Mouse (Mus musculus) brain, embryonic 14.5 days (tissue): Measurements from ENCODE around the gene Cyp4f18. TPM values are rescaled to one million over a fixed set of nuclear protein-coding genes. Genes with fewer than 3 reads are reported as not detected.
"Not testable (repeated sequence)": the region's sequence is repeated elsewhere in the genome, so short reads cannot be mapped to it uniquely, and the experiment has no call there.

Experiments
- DNase-seq: peaks from one replicate; pipeline ENCODE4 v3.0.0-alpha.2; 2011; ENCODE audit warnings: low read depth
- CTCF ChIP-seq: fragments of 200-500 bp; IDR thresholded peaks from 2 replicates; pipeline ENCODE4 v1.5.1; 2012; ENCODE audit warnings: inconsistent platforms, mild to moderate bottlenecking, moderate library complexity, borderline replicate concordance; ENCODE audit not compliant: insufficient read depth, insufficient read length; ENCODE audit errors: extremely low read depth
- POLR2A ChIP-seq: fragments of 200-500 bp; IDR thresholded peaks from 2 replicates; pipeline ENCODE4 v1.6.1; 2012; ENCODE audit warnings: mild to moderate bottlenecking, inconsistent platforms, borderline replicate concordance; ENCODE audit not compliant: poor library complexity, insufficient read depth, insufficient read length, severe bottlenecking; ENCODE audit errors: extremely low read depth
- polyA plus RNA-seq: library from polyadenylated mRNA; depleted of rRNA; stranded (reverse); fragments of >200 nt; gene quantifications from 2 replicates; pipeline ENCODE4 v1.2.3, GENCODE M21; 2012; rRNA removed

Gene Cyp4f18
- polyA plus RNA-seq, 1 experiment = 0.18 TPM

DNA sequence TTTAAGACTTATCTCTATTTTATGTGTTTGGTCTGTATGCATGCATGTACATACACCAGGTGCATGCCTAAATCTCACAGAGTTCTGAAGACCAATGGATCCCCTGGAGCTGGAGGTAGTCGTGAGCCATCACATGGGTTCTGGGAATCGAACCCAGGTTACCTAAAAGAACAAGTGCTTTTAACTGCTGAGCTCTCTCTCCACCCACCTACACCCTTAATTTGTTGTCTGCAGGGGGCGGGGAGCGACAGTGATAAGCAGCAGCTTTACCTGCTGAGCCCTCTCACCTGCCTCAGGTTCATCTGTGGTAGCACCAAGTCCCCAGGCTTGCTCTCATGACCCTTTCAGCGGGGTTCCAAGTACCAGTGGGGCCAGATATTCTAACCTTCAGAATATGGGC is 47.6 kb downstream of the Cyp4f18 start:
- DNase-seq = no peak
- TF ChIP-seq CTCF = no peak
- no peak for TF ChIP-seq POLR2A

DNA sequence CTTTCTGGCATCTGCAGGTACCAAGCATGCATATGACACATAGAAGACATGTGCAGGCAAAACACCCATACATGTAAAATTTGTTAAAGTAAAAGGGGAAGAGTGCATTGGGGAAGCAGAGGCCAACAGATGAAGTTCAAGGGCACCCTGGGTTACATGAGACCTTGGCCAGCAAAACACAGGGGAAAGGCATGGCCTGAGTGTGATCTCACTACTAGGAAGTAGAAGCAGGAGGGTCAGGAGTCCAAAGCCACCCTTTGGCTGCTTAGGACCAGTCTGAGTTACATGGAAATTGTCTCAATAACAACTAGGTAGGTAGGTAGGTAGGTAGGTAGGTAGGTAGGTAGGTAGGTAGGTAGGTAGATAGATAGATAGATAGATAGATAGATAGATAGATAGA is 48.9 kb downstream of the Cyp4f18 start:
- TF ChIP-seq CTCF (no peak), POLR2A (no peak)
- no peak for DNase-seq

DNA sequence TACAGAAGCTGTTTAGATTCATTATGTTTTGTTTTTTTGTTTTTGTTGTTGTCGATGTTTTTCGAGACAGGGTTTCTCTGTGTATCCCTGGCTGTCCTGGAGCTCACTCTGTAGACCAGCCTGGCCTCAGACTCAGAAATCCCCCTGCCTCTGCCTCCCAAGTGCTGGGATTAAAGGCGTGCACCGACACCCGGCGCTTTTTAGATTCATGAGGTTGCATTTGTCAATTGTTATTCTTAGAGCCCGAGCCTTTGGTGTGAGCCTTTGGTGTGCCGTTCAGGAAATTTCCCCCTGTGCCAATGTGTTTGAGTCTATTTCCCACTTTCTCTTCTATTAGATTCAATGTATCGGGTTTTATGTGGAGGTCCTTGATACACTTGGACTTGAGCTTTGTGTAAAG is 54.8 kb downstream of the Cyp4f18 start:
- TF ChIP-seq POLR2A (no peak), CTCF (no peak)

DNA sequence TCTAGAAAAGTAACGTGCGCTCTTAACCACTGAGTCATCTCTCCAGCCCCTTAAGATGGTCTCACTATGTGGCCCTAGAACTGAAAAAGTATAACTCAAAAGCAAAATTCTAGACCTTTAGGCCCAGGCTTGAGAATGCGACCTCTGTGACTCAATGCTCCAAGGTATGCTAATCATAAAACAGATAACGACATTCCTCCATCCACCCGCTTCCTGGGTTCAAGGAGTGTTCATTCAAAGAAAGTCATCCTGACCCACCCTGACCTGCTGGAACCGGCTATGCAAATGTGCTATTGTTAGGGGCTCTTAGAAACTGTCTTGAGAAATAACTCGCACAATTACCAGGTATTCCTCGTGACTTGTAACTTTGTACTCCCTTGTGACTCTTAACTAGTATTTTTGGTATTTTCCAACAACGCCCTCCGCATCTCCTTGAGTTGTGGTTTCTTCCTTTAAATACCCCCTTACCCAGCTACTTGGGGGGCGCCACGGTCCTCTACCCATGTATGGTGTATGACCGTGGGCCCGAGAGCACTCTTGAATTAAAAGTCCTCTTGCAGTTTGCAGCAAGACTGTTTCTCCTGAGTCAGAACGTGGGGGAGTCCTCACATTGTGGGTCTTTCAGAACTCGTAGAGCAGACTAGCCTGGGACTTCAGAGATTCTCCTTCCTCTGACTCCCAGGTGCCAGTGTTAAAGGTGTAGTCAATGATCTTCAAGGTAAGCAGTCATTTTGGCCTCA is 56.3 kb downstream of the Cyp4f18 start:
- not testable (repeated sequence) for DNase-seq

More for the DNA sequence above, 54.8 kb downstream of the Cyp4f18 start:
- no peak for DNase-seq

DNA sequence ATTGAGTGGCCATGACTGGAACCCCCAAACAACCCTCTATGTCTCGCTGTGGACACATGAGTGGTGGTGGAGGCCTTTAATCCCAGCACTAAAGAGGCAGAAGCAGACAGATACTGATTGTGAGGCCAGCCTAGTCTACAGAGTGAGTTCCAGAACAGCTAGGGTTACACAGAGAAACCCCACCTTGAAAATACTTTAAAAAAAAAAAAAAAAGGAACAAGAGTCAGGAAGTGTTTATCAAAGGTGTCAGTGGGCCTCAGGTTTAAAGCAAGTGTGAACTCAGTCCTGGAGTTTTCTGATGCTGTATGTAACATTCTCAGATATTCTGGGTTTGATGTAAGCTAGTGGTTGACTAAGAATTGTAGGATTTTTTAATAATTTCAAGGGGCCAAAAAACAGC is 56.9 kb downstream of the Cyp4f18 start:
- DNase-seq = no peak
- TF ChIP-seq POLR2A = no peak
- TF ChIP-seq CTCF = no peak

DNA sequence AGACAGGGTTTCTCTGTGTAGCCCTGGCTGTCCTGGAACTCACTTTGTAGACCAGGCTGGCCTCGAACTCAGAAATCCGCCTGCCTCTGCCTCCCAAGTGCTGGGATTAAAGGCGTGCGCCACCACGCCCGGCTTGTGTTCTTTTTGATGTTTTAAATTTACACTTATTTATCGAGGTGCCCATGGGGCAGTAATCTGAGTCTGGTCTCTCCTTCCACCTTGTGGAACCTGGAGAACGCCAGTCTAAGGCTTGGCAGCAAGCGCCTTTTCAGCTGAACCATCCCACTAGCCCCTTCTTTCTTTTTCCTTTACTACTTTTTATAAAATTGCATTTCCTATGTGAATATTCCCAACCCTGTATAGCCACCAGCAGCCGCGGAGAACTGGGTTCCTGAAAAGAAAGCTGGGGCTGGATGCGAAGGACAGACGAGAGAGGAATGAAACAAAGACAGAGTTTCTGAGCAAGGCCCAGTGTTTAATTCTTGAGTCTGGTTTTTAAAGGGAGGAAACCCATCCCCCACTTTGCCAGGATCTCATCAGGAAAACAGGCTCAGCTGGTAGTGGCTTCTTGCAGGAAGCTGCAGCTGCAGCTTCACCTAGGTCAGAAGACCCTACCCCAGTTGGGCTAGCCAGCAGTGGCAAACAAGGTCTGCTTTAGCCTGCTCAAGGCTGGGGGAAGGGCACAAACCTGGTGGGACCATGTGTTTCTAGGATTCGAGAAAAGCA is 57.8 kb downstream of the Cyp4f18 start:
- DNase-seq = peak; percentile 50
- TF ChIP-seq CTCF = no peak
- TF ChIP-seq POLR2A = no peak

DNA sequence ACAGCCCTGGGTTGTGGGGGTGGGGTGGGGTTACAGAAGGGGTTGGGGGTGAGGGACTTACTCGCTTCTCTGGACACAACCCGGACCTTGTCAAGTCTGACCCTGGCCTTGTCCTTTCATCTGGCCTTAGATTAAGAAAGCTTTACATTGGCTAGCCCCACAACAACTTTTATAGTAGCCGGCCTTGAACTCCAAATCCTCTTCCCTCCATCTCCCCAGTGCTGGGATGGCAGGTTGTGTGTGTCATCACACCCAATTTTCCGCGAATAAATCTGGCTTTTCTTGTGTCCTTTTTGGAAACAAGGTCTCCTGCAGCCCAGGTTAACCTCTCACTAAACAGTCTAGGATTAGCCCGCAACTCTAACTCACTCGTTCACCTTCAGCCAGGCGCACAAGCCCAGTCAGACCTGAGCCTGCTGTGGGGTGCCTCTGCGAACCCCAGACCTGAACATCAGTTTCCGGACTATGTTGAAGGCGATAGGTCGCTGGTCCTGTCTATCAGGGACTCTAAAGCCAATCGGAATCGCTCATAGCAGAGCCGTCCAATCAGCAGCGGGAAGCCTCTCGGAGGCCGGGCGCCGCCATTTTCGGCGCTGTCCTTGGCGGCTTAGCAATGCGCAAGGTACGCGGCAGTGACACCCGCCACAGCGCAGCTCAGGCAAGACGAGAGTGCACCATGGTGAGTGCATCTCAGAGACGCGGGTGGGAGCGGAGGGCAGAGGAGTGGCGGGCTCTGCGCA is 58.8 kb downstream of the Cyp4f18 start, which contains the start of gene Zfp961:
Zfp961 (plus strand) TSS at position 557 of the 740 bp plus-strand sequence.
- DNase-seq = peak; percentile 99
- peak; percentile 39; the same call in 1 of the 2 replicates for TF ChIP-seq POLR2A
- no peak for TF ChIP-seq CTCF

DNA sequence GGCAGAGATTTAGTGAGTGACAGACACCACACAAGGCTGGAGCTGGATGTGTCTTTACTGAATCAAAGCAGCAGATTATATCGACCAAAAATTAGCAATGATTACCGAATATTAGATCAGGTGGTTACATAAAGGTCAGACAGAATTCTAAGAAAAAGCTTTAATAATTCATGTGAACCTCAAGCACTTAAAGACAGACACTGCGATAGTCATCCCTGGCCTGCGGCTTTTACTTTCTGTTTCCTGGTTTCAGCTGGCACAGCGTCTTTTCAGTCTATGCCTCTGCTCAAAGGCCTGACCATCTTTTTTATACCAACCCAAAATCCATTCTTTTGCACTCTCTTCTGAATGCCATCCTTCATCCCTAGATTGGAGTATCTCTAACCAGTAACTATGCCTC is 60.8 kb downstream of the Cyp4f18 start:
- TF ChIP-seq POLR2A (no peak), CTCF (no peak)
- no peak for DNase-seq

DNA sequence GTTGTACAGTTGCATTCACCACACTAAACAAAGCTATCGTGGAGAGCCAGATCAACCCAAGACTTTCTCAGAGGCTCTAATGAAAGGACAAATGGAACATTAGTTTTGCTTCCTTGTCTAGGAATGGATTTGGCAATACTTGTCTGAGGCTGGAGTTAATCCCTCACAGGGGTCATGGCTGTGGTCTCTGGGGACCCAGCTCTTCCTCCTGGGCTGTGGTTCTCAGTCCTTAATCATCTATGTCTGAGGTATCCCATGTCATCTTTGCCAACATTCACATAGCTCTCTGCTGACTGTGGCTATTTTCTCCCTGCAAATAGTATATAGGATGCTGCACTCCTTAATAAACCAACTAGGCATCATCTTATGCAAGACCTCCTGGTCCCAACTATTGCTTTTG is 67.7 kb downstream of the Cyp4f18 start:
- no peak for DNase-seq
- TF ChIP-seq CTCF = no peak
- no peak for TF ChIP-seq POLR2A

DNA sequence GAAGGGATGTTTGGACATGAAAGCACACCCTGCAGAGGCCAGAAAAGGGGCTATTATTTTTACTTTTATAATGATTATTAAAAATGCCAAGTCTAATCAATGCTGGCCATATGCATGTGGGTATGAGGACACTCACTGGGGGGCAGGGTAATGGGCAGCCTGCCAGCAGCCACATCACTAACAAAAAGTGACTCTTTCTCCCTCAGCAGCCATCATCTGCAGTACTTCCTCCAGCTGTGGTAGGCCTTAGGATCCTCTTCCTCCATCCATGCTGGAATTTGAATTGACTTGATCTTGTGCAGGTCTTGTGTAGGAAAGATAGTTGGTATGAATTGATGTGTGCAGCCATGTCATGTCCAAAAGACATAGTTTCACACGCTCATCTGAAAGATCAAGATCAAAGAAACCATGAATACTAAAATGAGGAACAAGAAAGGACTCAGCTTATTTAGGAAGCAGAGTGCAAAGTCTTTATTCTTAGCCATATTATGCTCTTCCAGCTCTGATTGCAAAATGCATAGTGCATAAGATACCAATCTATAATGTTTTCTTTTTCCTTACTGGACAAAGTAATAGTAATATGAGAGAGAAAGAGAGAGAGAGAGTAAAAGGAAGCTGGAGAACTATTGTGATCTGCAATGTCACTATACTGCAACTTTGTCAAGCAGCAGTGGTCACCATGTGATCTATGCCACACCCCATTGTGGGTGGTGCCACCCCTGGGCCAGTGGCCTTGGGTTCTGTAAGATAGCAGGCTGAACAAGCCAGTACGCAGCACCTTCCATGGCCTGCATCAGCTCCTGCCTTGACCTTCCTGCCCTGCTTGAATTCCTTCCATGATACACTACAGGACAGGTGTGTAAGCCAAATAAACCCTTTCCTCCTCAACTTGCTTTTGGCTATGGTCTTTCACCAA is 68.9 kb downstream of the Cyp4f18 start:
- no peak for TF ChIP-seq CTCF
- TF ChIP-seq POLR2A = no peak
- no peak for DNase-seq

Other genes with a start within 250 kb of the Cyp4f18 start
- 1.9 and 3.7 TPM in 2 replicates for gene Zfp709, start 127.6 kb downstream of the Cyp4f18 start, polyA plus RNA-seq
- 9.0 and 13.1 TPM in 2 replicates for gene Zfp882, start 101.0 kb downstream of the Cyp4f18 start, polyA plus RNA-seq
- gene Zfp617, start 101.0 kb downstream of the Cyp4f18 start, polyA plus RNA-seq = 18.2 and 20.9 TPM in 2 replicates
- gene Zfp961, start 58.6 kb downstream of the Cyp4f18 start, polyA plus RNA-seq = 22.0 and 22.3 TPM in 2 replicates
- gene Olfr372, start 31.6 kb upstream of the Cyp4f18 start, polyA plus RNA-seq = not detected in 2 replicates
- not detected in 2 replicates for gene Olfr373, start 73.6 kb upstream of the Cyp4f18 start, polyA plus RNA-seq
- not detected in 2 replicates for gene Olfr374, start 97.4 kb upstream of the Cyp4f18 start, polyA plus RNA-seq
- 134 and 149 TPM in 2 replicates for gene Tpm4, start 125.3 kb upstream of the Cyp4f18 start, polyA plus RNA-seq
- 90.8 and 92.0 TPM in 2 replicates for gene Rab8a, start 151.6 kb upstream of the Cyp4f18 start, polyA plus RNA-seq
- gene Hsh2d, start 180.0 kb upstream of the Cyp4f18 start, polyA plus RNA-seq = 0.09 and 0.14 TPM in 2 replicates
- not detected in 2 replicates for gene Cib3, start 203.2 kb upstream of the Cyp4f18 start, polyA plus RNA-seq
- not detected in 2 replicates for gene Gm11034, start 204.0 kb upstream of the Cyp4f18 start, polyA plus RNA-seq
- gene Fam32a, start 210.1 kb upstream of the Cyp4f18 start, polyA plus RNA-seq = 89.1 and 103 TPM in 2 replicates
- gene Ap1m1, start 230.4 kb upstream of the Cyp4f18 start, polyA plus RNA-seq = 242 and 254 TPM in 2 replicates